Mouse (Mus musculus): ENCODE results near the gene Sox15.

Gene Sox15

GRCm38 (mm10) chr11:69633128-69633866 lies 21.8 kb upstream of the Sox15 start:
- no peak for DNase-seq (ENCODE audit: low read depth in 1 of 2, low spot score in 2 of 2)

GRCm38 (mm10) chr11:69635471-69635870 lies 19.6 kb upstream of the Sox15 start:
- DNase-seq (ENCODE audit: low read depth in 1 of 2, low spot score in 2 of 2): no peak

- DNase-seq (ENCODE audit: low read depth in 1 of 2, low spot score in 2 of 2): no peak
These were observed 9.3 kb upstream of the Sox15 start for GRCm38 (mm10) chr11:69645860-69646259.

GRCm38 (mm10) chr11:69653399-69653798 lies 1.7 kb upstream of the Sox15 start:
- DNase-seq (ENCODE audit: low read depth in 1 of 2, low spot score in 2 of 2): no peak

- no peak for DNase-seq (ENCODE audit: low read depth in 1 of 2, low spot score in 2 of 2)
These were observed 354 bp upstream of the Sox15 start for GRCm38 (mm10) chr11:69654760-69655159.

- no peak for DNase-seq (ENCODE audit: low read depth in 1 of 2, low spot score in 2 of 2)
These were observed 946 bp downstream of the Sox15 start for GRCm38 (mm10) chr11:69656065-69656455.

GRCm38 (mm10) chr11:69656617-69657461 lies 1.7 kb downstream of the Sox15 start:
- no peak for DNase-seq (ENCODE audit: low read depth in 1 of 2, low spot score in 2 of 2)

- no peak for DNase-seq (ENCODE audit: low read depth in 1 of 2, low spot score in 2 of 2)
These were observed 2.4 kb downstream of the Sox15 start for GRCm38 (mm10) chr11:69657462-69657881.

- DNase-seq (ENCODE audit: low read depth in 1 of 2, low spot score in 2 of 2): no peak
These were observed 6.2 kb downstream of the Sox15 start for GRCm38 (mm10) chr11:69661221-69661881.

- DNase-seq (ENCODE audit: low read depth in 1 of 2, low spot score in 2 of 2): peak; percentile 94 to 95
These were observed 7.3 kb downstream of the Sox15 start, which contains the start of gene Mpdu1 for GRCm38 (mm10) chr11:69662213-69662966. TSS of gene Mpdu1 (minus strand) at chr11:69662642.

GRCm38 (mm10) chr11:69662967-69663671 lies 8.0 kb downstream of the Sox15 start:
- DNase-seq (ENCODE audit: low read depth in 1 of 2, low spot score in 2 of 2): no peak

GRCm38 (mm10) chr11:69663795-69664194 lies 8.7 kb downstream of the Sox15 start:
- no peak for DNase-seq (ENCODE audit: low read depth in 1 of 2, low spot score in 2 of 2)

GRCm38 (mm10) chr11:69664841-69665240 lies 9.7 kb downstream of the Sox15 start:
- DNase-seq (ENCODE audit: low read depth in 1 of 2, low spot score in 2 of 2): no peak

GRCm38 (mm10) chr11:69665457-69665960 lies 10.4 kb downstream of the Sox15 start:
- no peak for DNase-seq (ENCODE audit: low read depth in 1 of 2, low spot score in 2 of 2)

GRCm38 (mm10) chr11:69665961-69666664 lies 11.0 kb downstream of the Sox15 start, which contains the start of gene Cd68:
TSS of gene Cd68 (minus strand) at chr11:69666153.
- DNase-seq (ENCODE audit: low read depth in 1 of 2, low spot score in 2 of 2): peak; percentile 91 to 95

GRCm38 (mm10) chr11:69666665-69667005 lies 11.5 kb downstream of the Sox15 start:
- DNase-seq (ENCODE audit: low read depth in 1 of 2, low spot score in 2 of 2): no peak

GRCm38 (mm10) chr11:69670786-69671725 lies 15.9 kb downstream of the Sox15 start:
- peak; percentile 89 to 94 for DNase-seq (ENCODE audit: low read depth in 1 of 2, low spot score in 2 of 2)

- no peak for DNase-seq (ENCODE audit: low read depth in 1 of 2, low spot score in 2 of 2)
These were observed 16.6 kb downstream of the Sox15 start for GRCm38 (mm10) chr11:69671726-69672124.
